Mouse (Mus musculus) induced T-regulatory cell, adult 2 months (primary cell): ENCODE measurements around the gene Phlpp1.

Source experiments
- DNase-seq: peaks from one replicate; pipeline ENCODE4 v3.0.0-alpha.2; 2012; ENCODE audit warnings: low read depth

Gene Phlpp1

GRCm38 (mm10) chr1:106164111-106164510 lies 7.4 kb upstream of the Phlpp1 start:
- DNase-seq: no peak

GRCm38 (mm10) chr1:106168001-106168400 lies 3.6 kb upstream of the Phlpp1 start:
- DNase-seq: no peak

GRCm38 (mm10) chr1:106168801-106169200 lies 2.8 kb upstream of the Phlpp1 start:
- no peak for DNase-seq

GRCm38 (mm10) chr1:106169741-106170265 lies 1.7 kb upstream of the Phlpp1 start:
- DNase-seq: no peak

GRCm38 (mm10) chr1:106172301-106172930 lies 864 bp downstream of the Phlpp1 start:
- DNase-seq: peak; percentile 68

GRCm38 (mm10) chr1:106172931-106173371 lies 1.4 kb downstream of the Phlpp1 start:
- DNase-seq: no peak

GRCm38 (mm10) chr1:106173621-106174156 lies 2.1 kb downstream of the Phlpp1 start:
- peak; percentile 36 for DNase-seq

GRCm38 (mm10) chr1:106174598-106174997 lies 3.0 kb downstream of the Phlpp1 start:
- no peak for DNase-seq

- DNase-seq: no peak
Observed at GRCm38 (mm10) chr1:106175360-106175759, 3.8 kb downstream of the Phlpp1 start.

- no peak for DNase-seq
Observed at GRCm38 (mm10) chr1:106176791-106177190, 5.2 kb downstream of the Phlpp1 start.

- DNase-seq: no peak
Observed at GRCm38 (mm10) chr1:106177868-106178790, 6.6 kb downstream of the Phlpp1 start.

GRCm38 (mm10) chr1:106183701-106184100 lies 12.1 kb downstream of the Phlpp1 start:
- no peak for DNase-seq

GRCm38 (mm10) chr1:106184780-106185460 lies 13.4 kb downstream of the Phlpp1 start:
- no peak for DNase-seq

GRCm38 (mm10) chr1:106185461-106185924 lies 13.9 kb downstream of the Phlpp1 start:
- no peak for DNase-seq

GRCm38 (mm10) chr1:106186062-106186461 lies 14.5 kb downstream of the Phlpp1 start:
- no peak for DNase-seq

GRCm38 (mm10) chr1:106187480-106187879 lies 15.9 kb downstream of the Phlpp1 start:
- peak; percentile 33 for DNase-seq

- no peak for DNase-seq
Observed at GRCm38 (mm10) chr1:106188756-106189155, 17.2 kb downstream of the Phlpp1 start.

- no peak for DNase-seq
Observed at GRCm38 (mm10) chr1:106189311-106189710, 17.8 kb downstream of the Phlpp1 start.

GRCm38 (mm10) chr1:106190695-106191094 lies 19.1 kb downstream of the Phlpp1 start:
- no peak for DNase-seq

GRCm38 (mm10) chr1:106191885-106192284 lies 20.3 kb downstream of the Phlpp1 start:
- DNase-seq: no peak

GRCm38 (mm10) chr1:106192864-106193470 lies 21.4 kb downstream of the Phlpp1 start:
- DNase-seq: no peak
